Mouse (Mus musculus) embryonic fibroblast, embryonic 13.5 days (primary cell): ENCODE measurements around the gene Ppp1r27. TPM values are rescaled to one million over a fixed set of nuclear protein-coding genes. Genes with fewer than 3 reads are reported as not detected.

Experiments used
- H3K27ac ChIP-seq: 2 replicates; pipeline ENCODE4 v1.5.1; 2012; ENCODE audit warnings: low read length, control low read depth, inconsistent platforms; ENCODE audit not compliant: insufficient read depth
- H3K4me1 ChIP-seq: 2 replicates; pipeline ENCODE4 v1.6.1; 2011; ENCODE audit warnings: low read length; ENCODE audit not compliant: control insufficient read depth, insufficient read depth
- H3K4me3 ChIP-seq: 2 replicates; pipeline ENCODE4 v1.5.1; 2011; ENCODE audit warnings: mild to moderate bottlenecking, control low read depth, low read length; ENCODE audit not compliant: insufficient read depth
- CTCF ChIP-seq: IDR thresholded peaks from 2 replicates; pipeline ENCODE4 v1.5.1; 2011; ENCODE audit warnings: mild to moderate bottlenecking, control low read depth, low read length, moderate library complexity, borderline replicate concordance; ENCODE audit not compliant: insufficient read depth
- POLR2A ChIP-seq: IDR thresholded peaks from 2 replicates; pipeline ENCODE4 v1.6.1; 2011; ENCODE audit warnings: low read depth, mild to moderate bottlenecking, control low read depth, low read length, moderate library complexity
- polyA plus RNA-seq: library from polyadenylated mRNA; stranded (reverse); fragments of >200 nt; gene quantifications from 2 replicates; pipeline ENCODE4 v1.2.4, GENCODE M21; 2011; ENCODE audit warnings: low read depth; ENCODE audit not compliant: missing spikeins, insufficient read length

The Ppp1r27 gene
- polyA plus RNA-seq, 1 experiment, result not detected

- H3K4me1 ChIP-seq, result 0 out of 2 replicates have a peak, but pooled peaks cover 6% of the 10 kb centered on the region
- peak overlapping the region; percentile 58 for H3K27ac ChIP-seq
- TF ChIP-seq POLR2A, result no peak; the same call in 1 of the 2 replicates
- no peak for TF ChIP-seq CTCF
- no peak overlapping the region for H3K4me3 ChIP-seq
Observed at GRCm38 (mm10) chr11:120582268-120582981, 31.5 kb upstream of the Ppp1r27 start.

- Histone ChIP-seq H3K4me1 (0 out of 2 replicates have a peak, but pooled peaks cover 6% of the 10 kb centered on the region), H3K27ac (peak within 1 kb of the TSS; percentile 91), H3K4me3 (peak within 1 kb of the TSS; percentile 97)
- TF ChIP-seq POLR2A (peak; percentile 70; the same call in 1 of the 2 replicates), CTCF (no peak)
Observed at GRCm38 (mm10) chr11:120581490-120582267, 30.7 kb upstream of the Ppp1r27 start, which contains the start of gene Arhgdia. Gene Arhgdia, minus strand, starts transcription at chr11:120581624.

GRCm38 (mm10) chr11:120580871-120581331 is 30.0 kb upstream of the Ppp1r27 start:
- Histone ChIP-seq H3K4me3 (peak overlapping the region; percentile 97), H3K4me1 (0 out of 2 replicates have a peak, but pooled peaks cover 6% of the 10 kb centered on the region), H3K27ac (peak overlapping the region; percentile 91)
- TF ChIP-seq POLR2A, result 0 out of 2 replicates have a peak, but pooled peaks have one; percentile 11
- no peak for TF ChIP-seq CTCF

GRCm38 (mm10) chr11:120580190-120580589 is 29.3 kb upstream of the Ppp1r27 start:
- TF ChIP-seq CTCF (no peak), POLR2A (peak; percentile 9; the same call in 1 of the 2 replicates)
- peak overlapping the region; percentile 97 for H3K4me3 ChIP-seq
- peak overlapping the region; percentile 91 for H3K27ac ChIP-seq
- 0 out of 2 replicates have a peak, but pooled peaks cover 6% of the 10 kb centered on the region for H3K4me1 ChIP-seq

- Histone ChIP-seq H3K4me3 (peak overlapping the region; percentile 97), H3K4me1 (0 out of 2 replicates have a peak, but pooled peaks cover 6% of the 10 kb centered on the region), H3K27ac (no peak overlapping the region)
- peak; percentile 46; the same call in 1 of the 2 replicates for TF ChIP-seq CTCF
- peak; percentile 7; the same call in 1 of the 2 replicates for TF ChIP-seq POLR2A
Observed at GRCm38 (mm10) chr11:120579316-120580107, 28.6 kb upstream of the Ppp1r27 start.

GRCm38 (mm10) chr11:120578694-120579243 is 27.8 kb upstream of the Ppp1r27 start:
- Histone ChIP-seq H3K4me3 (no peak overlapping the region), H3K4me1 (0 out of 2 replicates have a peak, but pooled peaks cover 6% of the 10 kb centered on the region), H3K27ac (no peak overlapping the region)
- TF ChIP-seq POLR2A, result no peak

GRCm38 (mm10) chr11:120578024-120578693 is 27.2 kb upstream of the Ppp1r27 start:
- H3K27ac ChIP-seq, result no peak overlapping the region

GRCm38 (mm10) chr11:120577211-120578023 is 26.5 kb upstream of the Ppp1r27 start:
- H3K27ac ChIP-seq, result no peak overlapping the region
- TF ChIP-seq POLR2A, result no peak; the same call in 1 of the 2 replicates
- H3K4me1 ChIP-seq, result 0 out of 2 replicates have a peak, but pooled peaks cover 6% of the 10 kb centered on the region
- H3K4me3 ChIP-seq, result no peak overlapping the region

More at GRCm38 (mm10) chr11:120578024-120578693, 27.2 kb upstream of the Ppp1r27 start:
- 0 out of 2 replicates have a peak, but pooled peaks cover 6% of the 10 kb centered on the region for H3K4me1 ChIP-seq
- no peak overlapping the region for H3K4me3 ChIP-seq
- TF ChIP-seq POLR2A (no peak), CTCF (no peak)
